Mouse (Mus musculus) liver, adult 2 months (tissue): ENCODE results near the gene Meaf6. TPM values are rescaled to one million over a fixed set of nuclear protein-coding genes. Genes with fewer than 3 reads are reported as not detected.
A peak's percentile ranks its signal among the peaks of the same experiment; 100 is the strongest.

Source experiments
- DNase-seq: peaks from one replicate; pipeline ENCODE4 v3.0.0-alpha.2; 2011; ENCODE audit warnings: low read depth, low spot score; ENCODE audit errors: extremely low read depth
- H3K27ac ChIP-seq: fragments of 200-500 bp; replicated peaks from 2 replicates; pipeline ENCODE4 v1.5.1; 2012; ENCODE audit warnings: low read depth, mild to moderate bottlenecking, control low read depth, inconsistent platforms, low read length; ENCODE audit not compliant: insufficient read depth
- H3K27me3 ChIP-seq: fragments of 200-500 bp; 2 replicates; pipeline ENCODE4 v1.6.1; 2012; ENCODE audit warnings: mild to moderate bottlenecking, moderate library complexity, low read length, inconsistent platforms; ENCODE audit not compliant: control insufficient read depth, insufficient read depth
- H3K36me3 ChIP-seq: fragments of 200-500 bp; 2 replicates; pipeline ENCODE4 v1.6.1; 2012; ENCODE audit warnings: low read length, inconsistent platforms; ENCODE audit not compliant: control insufficient read depth, insufficient read depth
- H3K4me1 ChIP-seq: fragments of 200-500 bp; 2 replicates; pipeline ENCODE4 v1.6.1; 2011; ENCODE audit warnings: low read length; ENCODE audit not compliant: control insufficient read depth, insufficient read depth
- H3K4me3 ChIP-seq: fragments of 200-500 bp; 2 replicates; pipeline ENCODE4 v1.5.1; 2011; ENCODE audit warnings: low read depth, mild to moderate bottlenecking, control low read depth, low read length, moderate library complexity; ENCODE audit not compliant: insufficient read depth
- H3K79me2 ChIP-seq: fragments of 200-500 bp; 2 replicates; pipeline ENCODE4 v1.6.1; 2012; ENCODE audit warnings: inconsistent platforms, mild to moderate bottlenecking, low read length, moderate library complexity; ENCODE audit not compliant: control insufficient read depth, insufficient read depth
- H3K9ac ChIP-seq: fragments of 200-500 bp; 2 replicates; pipeline ENCODE4 v1.6.1; 2012; ENCODE audit warnings: low read depth, mild to moderate bottlenecking, control low read depth, inconsistent platforms, low read length
- CTCF ChIP-seq: fragments of 200-500 bp; IDR thresholded peaks from 2 replicates; pipeline ENCODE4 v1.5.1; 2011; ENCODE audit warnings: low read depth, low read length, control low read depth
- POLR2A ChIP-seq: fragments of 200-500 bp; IDR thresholded peaks from 2 replicates; pipeline ENCODE4 v1.6.1; 2011; ENCODE audit warnings: low read length, control low read depth; ENCODE audit not compliant: insufficient read depth; ENCODE audit errors: extremely low read depth
- WGBS: fragments of 180-500 bp; shearing (Covaris S2); methylation state at CpG from one replicate; pipeline ENCODE4 v1.1.7; 2018; 5-methylcytosine and 5-hydroxymethylcytosine counted together
- polyA plus RNA-seq: library from polyadenylated mRNA; depleted of rRNA; stranded (reverse); fragments of >200 nt; gene quantifications from 2 replicates; pipeline ENCODE4 v1.2.3, GENCODE M21; 2012
- total RNA-seq: library from RNA; depleted of rRNA; stranded (reverse); fragments of >200 nt; gene quantifications from 2 replicates; pipeline ENCODE4 v1.2.3, GENCODE M21; 2014

Gene Meaf6
- total and polyA plus RNA-seq, 2 experiments: 4.7 to 5.9 TPM

DNA sequence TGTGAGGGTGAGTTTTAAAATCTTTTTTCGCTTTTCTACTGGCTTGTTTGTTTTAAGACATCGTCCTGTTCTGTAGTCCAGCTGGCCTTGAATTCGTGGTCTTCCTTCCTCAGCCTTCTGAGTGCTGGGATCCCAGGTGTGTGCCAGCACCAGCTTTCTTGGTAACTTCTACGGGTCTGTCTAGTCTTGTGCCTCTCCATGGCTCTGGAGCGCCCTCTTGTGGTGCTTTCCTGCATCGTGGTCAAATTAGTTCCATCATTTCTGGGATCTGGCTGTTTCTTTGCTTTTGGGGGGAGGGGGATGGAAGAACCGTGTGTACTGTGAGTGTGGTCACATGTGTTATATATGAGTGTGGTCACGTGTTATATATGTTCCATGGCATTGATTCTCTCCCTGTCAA, 14.5 kb downstream of the Meaf6 start:
- WGBS: 9% methylated on average over 8 of the region's 8 CpGs
- Histone ChIP-seq H3K9ac (no peak overlapping the region), H3K79me2 (peaks cover 3% of the 10 kb centered on the region; the same call in 1 of the 2 replicates), H3K27ac (no peak overlapping the region), H3K27me3 (no peaks in the 10 kb centered on the region), H3K4me1 (no peaks in the 10 kb centered on the region), H3K4me3 (no peak overlapping the region), H3K36me3 (peaks cover 4% of the 10 kb centered on the region; the same call in 1 of the 2 replicates)
- TF ChIP-seq POLR2A (no peak), CTCF (peak; percentile 85)
- DNase-seq: peak; percentile 47

DNA sequence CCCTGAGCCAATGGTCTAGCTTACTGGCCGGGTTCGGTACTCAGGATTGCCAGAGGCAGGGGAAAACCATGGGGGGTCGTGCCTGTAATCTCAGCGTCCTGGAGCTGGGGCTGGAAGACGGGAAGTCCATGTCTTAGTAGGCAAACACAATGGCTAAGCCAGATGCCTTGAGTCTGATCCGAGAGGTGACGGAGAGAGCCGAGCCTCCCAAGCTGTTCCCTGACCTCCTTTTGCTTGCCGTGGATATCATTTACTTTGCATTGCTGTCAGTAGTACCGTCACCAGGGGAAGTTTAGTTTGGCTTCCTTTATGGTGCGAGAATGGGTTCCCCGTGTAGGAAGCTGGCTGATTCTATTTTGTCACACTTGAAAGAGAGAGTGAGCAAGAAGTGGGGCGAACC, 16.4 kb downstream of the Meaf6 start:
- Histone ChIP-seq H3K36me3 (peaks cover 4% of the 10 kb centered on the region; the same call in 1 of the 2 replicates), H3K79me2 (peaks cover 3% of the 10 kb centered on the region; the same call in 1 of the 2 replicates), H3K27me3 (no peaks in the 10 kb centered on the region), H3K4me3 (no peak overlapping the region), H3K27ac (no peak overlapping the region), H3K9ac (no peak overlapping the region), H3K4me1 (no peaks in the 10 kb centered on the region)
- no peak for TF ChIP-seq CTCF
- no peak for TF ChIP-seq POLR2A
- 90% methylated on average over 13 of the region's 13 CpGs for WGBS
- DNase-seq: no peak

DNA sequence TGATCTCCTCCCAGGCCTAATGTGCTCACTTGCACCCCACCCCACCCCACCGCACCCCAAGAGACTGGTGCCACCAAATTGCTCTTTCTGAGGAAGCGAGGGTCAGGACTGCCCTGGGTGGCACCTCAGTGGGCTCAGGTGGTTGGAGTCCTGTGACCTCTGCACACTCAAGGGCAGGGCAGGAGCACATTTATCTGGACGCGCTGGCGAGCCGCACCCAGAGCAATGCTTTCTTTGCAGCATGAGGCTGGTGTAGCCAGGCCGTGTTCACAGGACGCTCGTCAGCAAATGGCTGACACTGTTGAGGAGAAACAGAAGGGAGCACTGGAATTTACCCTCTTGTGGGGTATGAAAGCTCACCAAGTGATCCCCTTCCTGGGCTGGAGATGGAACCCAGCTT, 20.4 kb downstream of the Meaf6 start:
- H3K9ac ChIP-seq: no peak overlapping the region
- WGBS: 93% methylated on average over 9 of the region's 9 CpGs
- no peaks in the 10 kb centered on the region for H3K79me2 ChIP-seq
- no peaks in the 10 kb centered on the region for H3K27me3 ChIP-seq
- H3K36me3 ChIP-seq: peaks cover 8% of the 10 kb centered on the region; the same call in 1 of the 2 replicates
- no peak overlapping the region for H3K4me3 ChIP-seq
- H3K27ac ChIP-seq: no peak overlapping the region
- H3K4me1 ChIP-seq: no peaks in the 10 kb centered on the region
- TF ChIP-seq POLR2A (no peak), CTCF (no peak)
- no peak for DNase-seq

DNA sequence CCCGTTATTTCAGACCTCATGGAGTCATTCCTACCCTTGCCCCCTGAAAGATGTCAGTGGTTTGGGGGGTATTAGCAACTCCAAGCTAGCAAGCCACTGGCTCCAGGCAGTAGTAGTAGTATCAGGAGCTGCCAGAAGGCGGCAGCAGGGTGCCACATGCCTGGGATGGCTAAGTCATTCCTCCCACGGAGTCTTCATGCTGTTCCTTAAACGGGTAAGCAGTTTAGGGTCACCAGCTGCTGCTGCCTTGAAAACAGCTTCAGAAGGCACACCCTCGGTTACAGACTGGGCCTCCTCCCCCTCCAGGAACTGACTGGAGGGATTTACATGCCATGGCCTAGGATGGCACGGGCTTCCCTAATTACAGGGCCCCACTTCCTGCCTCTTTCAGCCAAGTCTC, 29.7 kb downstream of the Meaf6 start:
- Histone ChIP-seq H3K4me1 (peaks cover 24% of the 10 kb centered on the region), H3K27me3 (no peaks in the 10 kb centered on the region), H3K4me3 (no peak overlapping the region), H3K27ac (no peak overlapping the region), H3K9ac (no peak overlapping the region), H3K36me3 (peaks cover 1% of the 10 kb centered on the region; the same call in 1 of the 2 replicates), H3K79me2 (no peaks in the 10 kb centered on the region)
- TF ChIP-seq CTCF: peak; percentile 91
- no peak for TF ChIP-seq POLR2A
- peak; percentile 52 for DNase-seq
- WGBS: 22% methylated on average over 6 of the region's 6 CpGs

DNA sequence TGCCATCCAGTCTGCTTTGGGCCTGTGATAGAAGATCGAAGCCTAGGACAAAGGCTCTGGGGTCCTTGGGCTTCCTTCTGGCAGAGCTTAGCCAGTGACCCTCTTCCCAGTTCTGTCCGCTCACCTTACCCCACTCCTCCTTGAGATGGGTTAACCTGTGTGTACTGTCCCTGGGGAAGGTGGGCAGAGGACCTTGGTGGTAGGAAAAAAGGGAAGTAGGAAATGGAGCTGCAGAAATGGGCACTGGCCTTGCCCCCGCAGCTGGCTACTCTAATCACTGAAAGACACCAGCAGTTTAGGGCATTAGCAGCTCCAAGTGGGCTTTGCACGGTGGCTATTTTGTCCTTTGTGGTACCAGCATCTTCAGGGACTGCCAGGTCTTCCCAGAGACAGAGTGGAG, 30.1 kb downstream of the Meaf6 start:
- H3K4me3 ChIP-seq: no peak overlapping the region
- no peaks in the 10 kb centered on the region for H3K79me2 ChIP-seq
- DNase-seq: no peak
- no peak for TF ChIP-seq CTCF
- H3K9ac ChIP-seq: no peak overlapping the region
- no peaks in the 10 kb centered on the region for H3K36me3 ChIP-seq
- H3K27me3 ChIP-seq: no peaks in the 10 kb centered on the region
- WGBS: 81% methylated on average over 4 of the region's 4 CpGs
- peaks cover 24% of the 10 kb centered on the region for H3K4me1 ChIP-seq
- H3K27ac ChIP-seq: peak overlapping the region; percentile 25

DNA sequence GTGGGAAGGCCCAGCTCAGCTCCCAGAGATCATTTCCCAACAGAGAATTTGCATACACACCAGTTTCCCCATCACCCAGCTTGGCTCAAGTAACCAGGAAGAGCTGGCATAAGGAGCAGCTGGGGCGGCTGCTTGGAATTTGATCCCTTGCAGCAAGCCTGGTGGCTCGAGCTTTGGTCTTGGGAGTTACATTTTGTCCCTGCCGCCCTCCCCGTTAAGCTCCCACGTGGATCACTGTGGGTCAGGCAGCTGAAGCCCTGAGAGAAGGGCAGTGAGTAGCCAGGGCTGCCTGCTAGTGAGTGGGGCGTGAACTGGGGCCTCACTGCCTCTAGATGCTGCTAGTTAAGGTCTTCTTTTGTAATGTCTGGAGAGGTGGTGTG, 30.8 kb downstream of the Meaf6 start:
- peaks cover 24% of the 10 kb centered on the region for H3K4me1 ChIP-seq
- DNase-seq: peak; percentile 95
- H3K27me3 ChIP-seq: no peaks in the 10 kb centered on the region
- H3K27ac ChIP-seq: peak overlapping the region; percentile 94
- peak overlapping the region; percentile 37 for H3K9ac ChIP-seq
- H3K36me3 ChIP-seq: peaks cover 2% of the 10 kb centered on the region; the same call in 1 of the 2 replicates
- WGBS: 18% methylated on average over 6 of the region's 6 CpGs
- TF ChIP-seq CTCF (no peak), POLR2A (no peak)
- no peak overlapping the region for H3K4me3 ChIP-seq
- no peaks in the 10 kb centered on the region for H3K79me2 ChIP-seq
